ENCODE assay signal across 8 mouse cellular contexts in the genomic region with DNA sequence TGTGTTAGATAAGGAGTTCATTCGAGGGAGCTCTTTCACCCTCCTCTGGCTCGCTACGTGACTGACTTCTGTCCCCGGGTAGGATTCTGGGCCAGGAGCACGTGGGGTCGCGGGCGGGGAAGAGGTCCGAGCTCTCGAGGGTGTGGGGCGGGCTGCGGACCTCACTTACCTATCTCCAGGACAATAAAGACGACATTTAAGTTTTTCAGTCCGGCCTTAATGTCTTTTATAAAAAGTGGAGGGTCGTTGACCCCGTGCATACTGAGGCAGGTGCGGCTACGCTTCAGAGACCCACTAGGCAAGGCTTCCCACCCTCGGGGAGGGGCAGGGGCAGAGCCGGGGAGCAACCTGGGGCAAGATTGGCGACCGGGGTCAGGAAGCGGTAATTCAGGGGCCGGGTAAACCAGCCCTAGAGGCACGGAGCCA. TPM values are rescaled to one million over a fixed set of nuclear protein-coding genes. Genes with fewer than 3 reads are reported as not detected.
DNase-seq lines count a peak whose midpoint lies in the region; ATAC-seq and TF ChIP-seq lines count a peak whose summit lies in the region.

No protein-coding gene starts in this region.

- peak overlapping the region; percentile 71 for H3K4me3 ChIP-seq in forebrain, embryonic 10.5 days
- peak overlapping the region; percentile 63 for H3K4me3 ChIP-seq in hindbrain, embryonic 11.5 days (ENCODE audit: low read depth, low read length)
- peak overlapping the region; percentile 60 for H3K4me3 ChIP-seq in midbrain, embryonic 11.5 days (ENCODE audit: low read depth, low read length)
- H3K4me3 ChIP-seq in stomach, postnatal 0 days (ENCODE audit: low read depth, low read length), result peak overlapping the region; percentile 81

- in situ Hi-C loops in Patski (cut with MboI; ENCODE audit: low pct_unique_long_range_greater_than_20kb), result no loop called here

- no peaks in the 10 kb centered on the region for H3K27me3 ChIP-seq in Patski
- peaks cover 9% of the 10 kb centered on the region; the same call in 1 of the 2 replicates for H3K27me3 ChIP-seq in forebrain, embryonic 10.5 days (ENCODE audit: poor library complexity, severe bottlenecking)
- H3K27me3 ChIP-seq in hindbrain, embryonic 11.5 days (ENCODE audit: control insufficient read depth, insufficient read depth, low read length), result no peaks in the 10 kb centered on the region
- no peaks in the 10 kb centered on the region for H3K27me3 ChIP-seq in midbrain, embryonic 11.5 days (ENCODE audit: control insufficient read depth, insufficient read depth, low read length)
- no peaks in the 10 kb centered on the region for H3K27me3 ChIP-seq in stomach, postnatal 0 days (ENCODE audit: control insufficient read depth, insufficient read depth, low read length)

- H3K4me1 ChIP-seq in forebrain, embryonic 10.5 days, result peaks cover 13% of the 10 kb centered on the region
- H3K4me1 ChIP-seq in hindbrain, embryonic 11.5 days (replicated peaks; ENCODE audit: control insufficient read depth, insufficient read depth, low read length), result no peaks in the 10 kb centered on the region
- no peaks in the 10 kb centered on the region; the same call in 1 of the 2 replicates for H3K4me1 ChIP-seq in midbrain, embryonic 11.5 days (ENCODE audit: control insufficient read depth, insufficient read depth, low read length)
- 0 out of 2 replicates have a peak, but pooled peaks cover 2% of the 10 kb centered on the region for H3K4me1 ChIP-seq in stomach, postnatal 0 days (replicated peaks; ENCODE audit: control insufficient read depth, insufficient read depth)

- H3K27ac ChIP-seq in forebrain, embryonic 10.5 days, result peak overlapping the region; percentile 88
- H3K27ac ChIP-seq in hindbrain, embryonic 11.5 days (ENCODE audit: low read depth, low read length), result no peak overlapping the region
- H3K27ac ChIP-seq in midbrain, embryonic 11.5 days (ENCODE audit: low read depth, low read length), result no peak overlapping the region
- H3K27ac ChIP-seq in stomach, postnatal 0 days (replicated peaks), result peak overlapping the region; percentile 86

- TF ChIP-seq CTCF in Patski (IDR thresholded peaks at IDR 0.05), result no peak
- no peak for TF ChIP-seq CTCF in stomach, postnatal 0 days (IDR thresholded peaks at IDR 0.05; ENCODE audit: low read depth)

- CTCF ChIA-PET in Patski (lab: Charles Lee), result interaction anchor here (0.9 to 2.5 kb wide), 2 partner anchors 33 to 120 kb away, joined by 3 to 14 read pairs; no protein-coding TSS in a partner anchor

- peak overlapping the region; percentile 66 for H3K9ac ChIP-seq in hindbrain, embryonic 11.5 days (ENCODE audit: low read depth, low read length)
- H3K9ac ChIP-seq in midbrain, embryonic 11.5 days (ENCODE audit: low read length), result peak overlapping the region; percentile 53
- H3K9ac ChIP-seq in stomach, postnatal 0 days (ENCODE audit: low read length), result peak overlapping the region; percentile 83

- peaks cover 1% of the 10 kb centered on the region; the same call in 1 of the 2 replicates for H3K36me3 ChIP-seq in forebrain, embryonic 10.5 days (replicated peaks)
- H3K36me3 ChIP-seq in hindbrain, embryonic 11.5 days (ENCODE audit: control insufficient read depth, insufficient read depth, low read length), result no peaks in the 10 kb centered on the region
- H3K36me3 ChIP-seq in midbrain, embryonic 11.5 days (ENCODE audit: control insufficient read depth, insufficient read depth, low read length), result no peaks in the 10 kb centered on the region
- H3K36me3 ChIP-seq in stomach, postnatal 0 days (ENCODE audit: control insufficient read depth, insufficient read depth, low read length), result no peaks in the 10 kb centered on the region

- ATAC-seq in cerebellum, adult (ENCODE audit: insufficient number of reproducible peaks, low FRiP score, low TSS enrichment), result peak; percentile 18
- ATAC-seq in Patski, result peak; percentile 35
- peak; percentile 64 for ATAC-seq in hindbrain, embryonic 11.5 days (ENCODE audit: low FRiP score)
- peak; percentile 57 for ATAC-seq in midbrain, embryonic 11.5 days (ENCODE audit: low FRiP score)
- peak; percentile 4; the same call in 1 of the 2 replicates for ATAC-seq in stomach, postnatal 0 days (ENCODE audit: low FRiP score, low TSS enrichment)

- POLR2A ChIA-PET in Patski (lab: Charles Lee), result interaction anchor here (1.1 to 3.1 kb wide), 2 partner anchors 33 to 119 kb away, joined by 3 to 9 read pairs; no protein-coding TSS in a partner anchor

- TF ChIP-seq EP300 in stomach, postnatal 0 days (optimal IDR thresholded peaks at IDR 0.05), result no peak

- intact Hi-C loops in left cerebral cortex, postnatal 4 days (cut with DNase I), result loop anchor here (5.0 kb wide), 1 partner anchor 120 kb away; no protein-coding TSS in a partner anchor

- no peaks in the 10 kb centered on the region for H3K9me3 ChIP-seq in forebrain, embryonic 10.5 days
- no peaks in the 10 kb centered on the region for H3K9me3 ChIP-seq in hindbrain, embryonic 11.5 days (ENCODE audit: control insufficient read depth, low read length)
- H3K9me3 ChIP-seq in midbrain, embryonic 11.5 days (ENCODE audit: control insufficient read depth, low read length), result no peaks in the 10 kb centered on the region
- H3K9me3 ChIP-seq in stomach, postnatal 0 days (ENCODE audit: control insufficient read depth, low read length), result no peaks in the 10 kb centered on the region

- WGBS in forebrain, embryonic 10.5 days, result under 1% methylated on average over 25 of the region's 25 CpGs
- under 1% methylated on average over 25 of the region's 25 CpGs for WGBS in hindbrain, embryonic 11.5 days
- under 1% methylated on average over 25 of the region's 25 CpGs for WGBS in midbrain, embryonic 11.5 days
- under 1% methylated on average over 25 of the region's 25 CpGs for WGBS in stomach, postnatal 0 days

- H3K4me2 ChIP-seq in hindbrain, embryonic 11.5 days (replicated peaks; ENCODE audit: low read depth, low read length), result peak overlapping the region; percentile 92
- H3K4me2 ChIP-seq in midbrain, embryonic 11.5 days, result peak overlapping the region; percentile 84
- H3K4me2 ChIP-seq in stomach, postnatal 0 days (replicated peaks; ENCODE audit: low read depth), result peak overlapping the region; percentile 99

- DNase-seq in cerebellum, adult 11-12 months, result no peak
- DNase-seq in Patski (ENCODE audit: low read depth, low spot score), result no peak
- DNase-seq in forebrain, embryonic 10.5 days (ENCODE audit: extremely low spot score, low spot score), result no peak
- peak; percentile 41 for DNase-seq in hindbrain, embryonic 11.5 days (ENCODE audit: low spot score)
- peak; percentile 26 for DNase-seq in left cerebral cortex, postnatal 4 days
- DNase-seq in midbrain, embryonic 11.5 days (ENCODE audit: low spot score, missing footprints), result peak; percentile 93
- DNase-seq in stomach, postnatal 0 days (ENCODE audit: low spot score), result peak; percentile 50

RNA-seq across cellular contexts. Expression of gene Nabp1, which starts 0.6 kb away (rescaled TPM):
- polyA plus RNA-seq in Patski (2021), result 20.8 TPM
- 8.9 and 9.7 TPM in 2 replicates for polyA plus RNA-seq in forebrain, embryonic 10.5 days (2016; fragmentation: Nextera tagmentation; extraction: Ambion mirVana)
- polyA plus RNA-seq in hindbrain, embryonic 11.5 days (2014; fragmentation: Nextera tagmentation; extraction: Ambion mirVana), result 9.0 and 10.9 TPM in 2 replicates
- 1 to 10 TPM; 7.7 to 8.4 TPM for total RNA-seq in left cerebral cortex, postnatal 4 days (2021)
- polyA plus RNA-seq in midbrain, embryonic 11.5 days (2014; fragmentation: Nextera tagmentation; extraction: Ambion mirVana), result 8.1 and 9.0 TPM in 2 replicates
- 12.7 and 12.8 TPM in 2 replicates for polyA plus RNA-seq in stomach, postnatal 0 days (2015; fragmentation: Nextera tagmentation; extraction: Ambion mirVana)

Comparison
In these comparisons a context has a peak if more than half of its experiments do, and no peak if none do; other contexts are left out.
1. ATAC-seq: peak in every context shown above with its lines; median percentile 64 in hindbrain, embryonic 11.5 days; 57 in midbrain, embryonic 11.5 days; 35 in Patski; 18 in cerebellum, adult; 4 in stomach, postnatal 0 days.
2. DNase-seq: peak in hindbrain, embryonic 11.5 days (single experiment), left cerebral cortex, postnatal 4 days (single experiment), midbrain, embryonic 11.5 days (single experiment) and stomach, postnatal 0 days (single experiment); none in cerebellum, adult 11-12 months (single experiment), Patski (single experiment) and forebrain, embryonic 10.5 days (single experiment).
3. H3K27ac ChIP-seq: peak in forebrain, embryonic 10.5 days (single experiment) and stomach, postnatal 0 days (single experiment); none in hindbrain, embryonic 11.5 days (single experiment) and midbrain, embryonic 11.5 days (single experiment).
4. Peak in every context shown above with its lines, with median percentiles within 50 percentile points of each other: H3K4me3 ChIP-seq, H3K4me2 ChIP-seq and H3K9ac ChIP-seq.